Mouse (Mus musculus): ENCODE data around the gene Fibcd1.

Fibcd1 gene

GRCm38 (mm10) chr2:31855991-31856390 lies 10.2 kb upstream of the Fibcd1 start:
- no peak for DNase-seq

- no peak for DNase-seq
Measured at GRCm38 (mm10) chr2:31850141-31850540, 4.3 kb upstream of the Fibcd1 start.

- no peak for DNase-seq
Measured at GRCm38 (mm10) chr2:31847908-31848307, 2.1 kb upstream of the Fibcd1 start.

GRCm38 (mm10) chr2:31846692-31847660 lies 1.2 kb upstream of the Fibcd1 start:
- no peak for DNase-seq

- no peak for DNase-seq
Measured at GRCm38 (mm10) chr2:31845512-31845895, 301 bp downstream of the Fibcd1 start.

GRCm38 (mm10) chr2:31844729-31845136 lies 1.1 kb downstream of the Fibcd1 start:
- no peak for DNase-seq

- no peak for DNase-seq
Measured at GRCm38 (mm10) chr2:31838868-31839267, 6.9 kb downstream of the Fibcd1 start.

- DNase-seq = no peak
Measured at GRCm38 (mm10) chr2:31836985-31837384, 8.8 kb downstream of the Fibcd1 start.

- DNase-seq = no peak
Measured at GRCm38 (mm10) chr2:31836091-31836490, 9.7 kb downstream of the Fibcd1 start.

GRCm38 (mm10) chr2:31828311-31828825 lies 17.4 kb downstream of the Fibcd1 start:
- no peak for DNase-seq

- DNase-seq = no peak
Measured at GRCm38 (mm10) chr2:31827877-31828276, 17.9 kb downstream of the Fibcd1 start.

GRCm38 (mm10) chr2:31826094-31827085 lies 19.4 kb downstream of the Fibcd1 start:
- no peak for DNase-seq

GRCm38 (mm10) chr2:31825469-31825911 lies 20.3 kb downstream of the Fibcd1 start:
- DNase-seq = no peak

GRCm38 (mm10) chr2:31823933-31824730 lies 21.7 kb downstream of the Fibcd1 start:
- DNase-seq = no peak

GRCm38 (mm10) chr2:31822524-31823371 lies 23.1 kb downstream of the Fibcd1 start:
- DNase-seq = no peak

- peak; percentile 95 for DNase-seq
Measured at GRCm38 (mm10) chr2:31815367-31815766, 30.4 kb downstream of the Fibcd1 start.

- no peak for DNase-seq
Measured at GRCm38 (mm10) chr2:31814699-31815098, 31.1 kb downstream of the Fibcd1 start.

GRCm38 (mm10) chr2:31813641-31814040 lies 32.2 kb downstream of the Fibcd1 start:
- no peak for DNase-seq

GRCm38 (mm10) chr2:31811086-31811958 lies 34.5 kb downstream of the Fibcd1 start:
- DNase-seq = no peak

- no peak for DNase-seq
Measured at GRCm38 (mm10) chr2:31810444-31810843, 35.4 kb downstream of the Fibcd1 start, which contains the start of gene Qrfp. Gene Qrfp, minus strand, starts transcription at chr2:31810580.

All from heart, adult 11 months (tissue).